Mouse (Mus musculus) embryonic fibroblast, embryonic 13.5 days (primary cell): Measurements from ENCODE around the gene Gbp9. TPM values are rescaled to one million over a fixed set of nuclear protein-coding genes. Genes with fewer than 3 reads are reported as not detected.
"Not testable (repeated sequence)": the region's sequence is repeated elsewhere in the genome, so short reads cannot be mapped to it uniquely, and the experiment has no call there.

Source experiments
- H3K27ac ChIP-seq: 2 replicates; pipeline ENCODE4 v1.5.1; 2012; ENCODE audit warnings: low read length, control low read depth, inconsistent platforms; ENCODE audit not compliant: insufficient read depth
- H3K4me1 ChIP-seq: 2 replicates; pipeline ENCODE4 v1.6.1; 2011; ENCODE audit warnings: low read length; ENCODE audit not compliant: control insufficient read depth, insufficient read depth
- H3K4me3 ChIP-seq: 2 replicates; pipeline ENCODE4 v1.5.1; 2011; ENCODE audit warnings: mild to moderate bottlenecking, control low read depth, low read length; ENCODE audit not compliant: insufficient read depth
- CTCF ChIP-seq: IDR thresholded peaks from 2 replicates; pipeline ENCODE4 v1.5.1; 2011; ENCODE audit warnings: mild to moderate bottlenecking, control low read depth, low read length, moderate library complexity, borderline replicate concordance; ENCODE audit not compliant: insufficient read depth
- POLR2A ChIP-seq: IDR thresholded peaks from 2 replicates; pipeline ENCODE4 v1.6.1; 2011; ENCODE audit warnings: low read depth, mild to moderate bottlenecking, control low read depth, low read length, moderate library complexity
- polyA plus RNA-seq: library from polyadenylated mRNA; stranded (reverse); fragments of >200 nt; gene quantifications from 2 replicates; pipeline ENCODE4 v1.2.4, GENCODE M21; 2011; ENCODE audit warnings: low read depth; ENCODE audit not compliant: missing spikeins, insufficient read length

The Gbp9 gene
- polyA plus RNA-seq = 1.3 and 2.3 TPM in 2 replicates

GRCm38 (mm10) chr5:105139409-105140088 is at the start of gene Gbp9, which contains the start of the genes Gbp8 and Gbp4:
Gene Gbp9 (minus strand): TSS chr5:105139539.
Gene Gbp8 (minus strand): TSS chr5:105139540.
Gene Gbp4 (minus strand): TSS chr5:105139586.
- H3K4me3 ChIP-seq, H3K27ac ChIP-seq, H3K4me1 ChIP-seq: not testable (repeated sequence)

GRCm38 (mm10) chr5:105181446-105181845 is 42.1 kb upstream of the Gbp9 start:
- no peaks in the 10 kb centered on the region for H3K4me1 ChIP-seq
- no peak for TF ChIP-seq CTCF
- no peak for TF ChIP-seq POLR2A
- H3K27ac ChIP-seq = no peak overlapping the region
- H3K4me3 ChIP-seq = no peak overlapping the region

GRCm38 (mm10) chr5:105156582-105156981 is 17.2 kb upstream of the Gbp9 start:
- no peak overlapping the region for H3K27ac ChIP-seq
- TF ChIP-seq POLR2A (no peak), CTCF (no peak)

GRCm38 (mm10) chr5:105154049-105154448 is 14.7 kb upstream of the Gbp9 start:
- no peak for TF ChIP-seq POLR2A
- no peak for TF ChIP-seq CTCF
- no peak overlapping the region for H3K4me3 ChIP-seq
- no peak overlapping the region for H3K27ac ChIP-seq
- H3K4me1 ChIP-seq = no peaks in the 10 kb centered on the region

More at GRCm38 (mm10) chr5:105156582-105156981, 17.2 kb upstream of the Gbp9 start:
- Histone ChIP-seq H3K4me1 (no peaks in the 10 kb centered on the region), H3K4me3 (no peak overlapping the region)

DNA sequence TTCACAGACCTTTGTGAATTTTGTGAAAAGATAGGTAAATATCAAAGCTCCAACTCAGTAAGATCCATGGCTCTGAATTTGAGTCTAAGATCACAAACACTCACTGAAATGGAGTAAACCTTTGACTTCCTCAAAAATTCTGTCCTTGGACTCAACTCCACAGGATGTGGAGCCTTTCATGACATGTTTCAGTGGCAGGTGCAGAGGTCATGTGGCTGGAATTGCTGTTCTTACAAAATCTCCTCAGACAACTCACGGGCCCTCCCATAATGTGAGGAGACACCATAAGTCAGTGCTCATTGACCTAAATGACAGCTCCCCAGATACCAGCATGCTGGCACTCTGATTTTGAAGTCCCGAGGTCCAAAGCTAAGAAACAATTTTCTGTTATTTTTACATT is 8.7 kb upstream of the Gbp9 start:
- H3K4me1 ChIP-seq, H3K27ac ChIP-seq, H3K4me3 ChIP-seq: not testable (repeated sequence)

DNA sequence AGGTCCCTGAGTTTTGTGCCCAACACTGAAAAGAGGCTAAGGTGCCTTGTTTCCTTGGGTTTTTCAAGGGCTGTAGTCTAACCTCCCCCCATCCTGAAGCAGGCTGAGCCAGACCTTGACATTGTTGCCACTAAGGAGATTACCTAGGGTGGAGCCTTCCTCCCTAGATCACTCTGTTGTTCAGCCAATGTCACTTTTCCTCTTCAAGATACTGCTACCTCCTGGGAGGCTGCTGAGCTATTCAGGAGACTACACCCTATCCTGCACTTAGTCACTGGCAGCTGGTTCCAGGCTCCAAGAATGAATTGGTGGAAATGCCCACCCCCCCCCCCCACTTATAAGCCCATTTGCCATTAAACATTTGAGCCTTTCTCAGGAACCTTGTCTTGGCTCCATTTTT is 7.1 kb upstream of the Gbp9 start:
- no peaks in the 10 kb centered on the region for H3K4me1 ChIP-seq
- TF ChIP-seq POLR2A = no peak
- no peak overlapping the region for H3K27ac ChIP-seq

GRCm38 (mm10) chr5:105145731-105146130 is 6.4 kb upstream of the Gbp9 start:
- not testable (repeated sequence) for H3K4me3 ChIP-seq, H3K4me1 ChIP-seq, H3K27ac ChIP-seq

More for the DNA sequence above, 7.1 kb upstream of the Gbp9 start:
- H3K4me3 ChIP-seq = no peak overlapping the region

DNA sequence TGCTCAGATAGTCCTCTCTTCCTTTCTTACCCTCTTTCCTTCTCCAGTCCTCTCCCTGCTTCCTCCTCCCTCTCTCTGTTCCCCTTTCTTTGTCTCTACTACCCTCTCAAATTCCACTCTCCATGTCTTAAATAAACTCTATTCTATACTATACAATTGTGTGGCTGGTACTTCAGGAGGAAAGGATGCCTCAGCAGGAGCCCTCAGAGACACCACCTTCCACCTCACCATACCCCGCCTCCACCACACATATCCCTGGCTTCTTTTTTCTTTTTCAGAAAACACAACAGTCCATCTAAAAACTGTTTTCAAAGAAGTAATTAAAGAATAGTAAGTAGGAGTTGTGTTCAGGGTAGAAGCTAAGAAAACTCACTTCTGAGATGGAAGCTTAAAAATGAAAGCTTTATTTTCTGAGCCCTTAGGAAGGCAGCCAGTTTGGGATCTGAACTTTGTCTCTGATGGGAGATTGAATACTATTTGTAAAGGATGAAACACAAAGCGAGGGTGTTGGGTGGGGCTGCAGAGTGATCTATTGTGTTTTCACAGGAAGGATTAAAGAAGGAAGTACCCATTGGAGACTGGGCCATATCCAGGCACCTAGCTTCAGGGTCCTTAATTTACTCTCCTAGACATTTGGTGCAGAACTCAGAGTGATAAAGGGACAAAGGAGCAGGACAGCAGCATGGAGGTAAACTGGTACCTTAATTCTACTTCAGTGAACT is 911 bp upstream of the Gbp9 start:
- not testable (repeated sequence) for H3K4me3 ChIP-seq, H3K27ac ChIP-seq, H3K4me1 ChIP-seq

DNA sequence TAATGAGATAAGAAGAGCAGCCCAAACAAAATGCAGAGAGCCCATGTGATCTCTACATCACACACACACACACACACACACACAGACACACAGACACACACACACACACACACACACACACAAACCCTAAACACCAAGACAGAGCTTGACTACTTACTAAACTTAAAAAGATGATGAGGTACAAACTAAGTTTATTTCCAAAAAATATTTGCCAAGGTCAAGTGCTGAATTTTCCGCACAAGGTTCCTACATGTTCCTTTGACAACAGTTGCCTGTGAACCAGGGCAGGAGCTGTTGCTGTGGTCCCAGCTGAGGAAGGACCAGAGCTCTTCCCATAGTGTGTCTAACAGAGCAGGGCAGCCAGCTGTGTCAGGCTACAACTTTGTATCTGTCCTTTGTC is 433 bp downstream of the Gbp9 start:
- H3K4me1 ChIP-seq = no peaks in the 10 kb centered on the region
- H3K4me3 ChIP-seq = no peak overlapping the region
- H3K27ac ChIP-seq = no peak overlapping the region
- TF ChIP-seq CTCF = no peak

DNA sequence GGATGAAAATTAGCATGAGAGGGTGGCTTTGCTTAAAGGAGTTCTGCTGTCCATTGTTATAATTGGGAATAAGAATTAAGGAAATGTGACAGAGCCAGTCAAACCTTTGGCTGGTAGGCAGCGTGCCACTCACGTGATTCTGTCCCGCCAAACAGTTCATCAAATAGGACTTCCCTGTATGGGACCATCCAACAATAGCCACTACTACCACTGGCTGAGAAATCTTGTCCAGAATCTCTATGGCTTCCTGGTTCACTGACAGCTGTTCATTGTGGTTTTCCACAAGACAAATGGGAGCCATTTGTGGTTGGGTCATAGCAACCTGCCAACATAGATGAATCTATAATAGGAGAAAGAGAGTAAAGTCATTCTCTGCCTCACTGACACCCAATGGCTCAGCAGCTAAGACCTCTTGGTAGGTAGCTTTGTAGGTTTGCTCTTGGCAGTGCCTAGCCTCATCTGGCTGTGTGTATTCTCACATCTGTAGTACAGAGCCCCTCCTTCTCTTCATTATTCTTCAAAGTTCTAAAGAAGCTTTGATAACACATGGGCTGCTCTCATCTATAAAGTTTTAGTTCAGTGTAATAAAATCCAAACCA is 2.5 kb downstream of the Gbp9 start:
- H3K27ac ChIP-seq, H3K4me1 ChIP-seq: not testable (repeated sequence)

DNA sequence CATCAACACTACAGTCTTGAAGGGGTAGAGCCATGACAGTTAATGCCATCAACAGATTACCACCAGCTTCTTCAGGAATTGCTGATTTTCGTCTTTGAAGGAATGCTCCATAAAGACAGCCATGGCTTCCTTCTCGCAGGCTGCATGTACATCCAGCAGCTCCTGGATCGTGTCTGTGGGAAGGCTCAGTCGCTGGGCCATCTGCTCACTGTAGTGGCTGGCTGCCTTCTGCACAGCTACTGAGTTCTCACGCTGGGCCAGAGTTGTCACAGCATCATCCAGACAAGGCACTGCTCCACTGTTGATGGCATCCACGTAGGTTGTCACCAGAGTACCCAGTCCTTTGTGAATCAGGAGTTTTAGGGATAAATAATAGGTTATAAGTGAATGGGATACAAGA is 17.6 kb downstream of the Gbp9 start:
- H3K27ac ChIP-seq, H3K4me1 ChIP-seq, H3K4me3 ChIP-seq: not testable (repeated sequence)

More for the DNA sequence above, 2.5 kb downstream of the Gbp9 start:
- H3K4me3 ChIP-seq = not testable (repeated sequence)
